Mouse (Mus musculus) monocyte, adult 59 days (primary cell): ENCODE results near the gene Il21r. TPM values are rescaled to one million over a fixed set of nuclear protein-coding genes. Genes with fewer than 3 reads are reported as not detected.

Experiments used
- total RNA-seq, 2 experiments: library from RNA; stranded (reverse); gene quantifications; one replicate each; pipeline ENCODE4 v1.2.4; 2023

Il21r gene
- total RNA-seq: 10 to 100 TPM; 18.5 to 19.4 TPM

GRCm38 (mm10) chr7:125603185-125603631, at the start of gene Il21r:
TSS of gene Il21r (plus strand) at chr7:125603429.

Other genes starting within 250 kb of the Il21r start
- gene Kdm8, start 158.8 kb upstream of the Il21r start, total RNA-seq: 1 to 10 TPM; 2.0 to 3.8 TPM
- 10 to 100 TPM; 13.0 to 15.2 TPM for gene Nsmce1, start 111.8 kb upstream of the Il21r start, total RNA-seq
- 10 to 100 TPM; 76.1 to 77.2 TPM for gene Il4ra, start 51.3 kb upstream of the Il21r start, total RNA-seq
- 10 to 100 TPM; 45.2 to 45.5 TPM for gene Gtf3c1, start 104.4 kb downstream of the Il21r start, total RNA-seq
- gene D430042O09Rik, start 104.5 kb downstream of the Il21r start, total RNA-seq: 10 to 100 TPM; 28.8 to 33.2 TPM